Mouse (Mus musculus): ENCODE measurements around the gene Mrpl11. TPM values are rescaled to one million over a fixed set of nuclear protein-coding genes. Genes with fewer than 3 reads are reported as not detected.
"Not testable (repeated sequence)": the region's sequence is repeated elsewhere in the genome, so short reads cannot be mapped to it uniquely, and the experiment has no call there.

Mrpl11 gene
- polyA plus RNA-seq, 1 experiment, result 67.0 TPM

- H3K27ac ChIP-seq (ENCODE audit: insufficient read depth, low read length), result no peak within 1 kb of the TSS
- H3K4me1 ChIP-seq (ENCODE audit: control insufficient read depth, insufficient read depth, low read length), result peaks cover 14% of the 10 kb centered on the region
- TF ChIP-seq POLR2A (IDR thresholded peaks at IDR 0.05; ENCODE audit: low read depth, low read length) (no peak), CTCF (IDR thresholded peaks at IDR 0.05; ENCODE audit: borderline replicate concordance, insufficient read depth, low read length) (no peak)
- H3K4me3 ChIP-seq (ENCODE audit: insufficient read depth, low read length), result no peak within 1 kb of the TSS
These were observed 28.3 kb downstream of the Mrpl11 start, which contains the start of gene Npas4 for GRCm38 (mm10) chr19:4990256-4990625. Gene Npas4 (minus strand): TSS chr19:4990316.

GRCm38 (mm10) chr19:4990716-4991115 is 28.8 kb downstream of the Mrpl11 start:
- TF ChIP-seq CTCF (IDR thresholded peaks at IDR 0.05; ENCODE audit: borderline replicate concordance, insufficient read depth, low read length) (no peak), POLR2A (IDR thresholded peaks at IDR 0.05; ENCODE audit: low read depth, low read length) (no peak)
- Histone ChIP-seq H3K4me3 (ENCODE audit: insufficient read depth, low read length) (no peak overlapping the region), H3K27ac (ENCODE audit: insufficient read depth, low read length) (no peak overlapping the region)

GRCm38 (mm10) chr19:4992371-4992770 is 30.4 kb downstream of the Mrpl11 start:
- TF ChIP-seq POLR2A (IDR thresholded peaks at IDR 0.05; ENCODE audit: low read depth, low read length) (no peak), CTCF (IDR thresholded peaks at IDR 0.05; ENCODE audit: borderline replicate concordance, insufficient read depth, low read length) (no peak)

More at GRCm38 (mm10) chr19:4990716-4991115, 28.8 kb downstream of the Mrpl11 start:
- peaks cover 14% of the 10 kb centered on the region for H3K4me1 ChIP-seq (ENCODE audit: control insufficient read depth, insufficient read depth, low read length)

GRCm38 (mm10) chr19:4992904-4993303 is 31.0 kb downstream of the Mrpl11 start:
- no peak for TF ChIP-seq POLR2A (IDR thresholded peaks at IDR 0.05; ENCODE audit: low read depth, low read length)
- no peak for TF ChIP-seq CTCF (IDR thresholded peaks at IDR 0.05; ENCODE audit: borderline replicate concordance, insufficient read depth, low read length)
- Histone ChIP-seq H3K4me1 (ENCODE audit: control insufficient read depth, insufficient read depth, low read length) (peaks cover 14% of the 10 kb centered on the region), H3K4me3 (ENCODE audit: insufficient read depth, low read length) (no peak overlapping the region), H3K27ac (ENCODE audit: insufficient read depth, low read length) (peak overlapping the region; percentile 66)

More at GRCm38 (mm10) chr19:4992371-4992770, 30.4 kb downstream of the Mrpl11 start:
- peak overlapping the region; percentile 66 for H3K27ac ChIP-seq (ENCODE audit: insufficient read depth, low read length)
- H3K4me3 ChIP-seq (ENCODE audit: insufficient read depth, low read length), result no peak overlapping the region
- peaks cover 14% of the 10 kb centered on the region for H3K4me1 ChIP-seq (ENCODE audit: control insufficient read depth, insufficient read depth, low read length)

GRCm38 (mm10) chr19:4994043-4994442 is 32.1 kb downstream of the Mrpl11 start:
- Histone ChIP-seq H3K27ac (ENCODE audit: insufficient read depth, low read length) (peak overlapping the region; percentile 30; the same call in 1 of the 2 replicates), H3K4me1 (ENCODE audit: control insufficient read depth, insufficient read depth, low read length) (peaks cover 14% of the 10 kb centered on the region), H3K4me3 (ENCODE audit: insufficient read depth, low read length) (no peak overlapping the region)
- TF ChIP-seq CTCF (IDR thresholded peaks at IDR 0.05; ENCODE audit: borderline replicate concordance, insufficient read depth, low read length) (no peak), POLR2A (IDR thresholded peaks at IDR 0.05; ENCODE audit: low read depth, low read length) (no peak)

- no peak overlapping the region for H3K27ac ChIP-seq (ENCODE audit: insufficient read depth, low read length)
- no peak overlapping the region for H3K4me3 ChIP-seq (ENCODE audit: insufficient read depth, low read length)
- peaks cover 5% of the 10 kb centered on the region; the same call in 1 of the 2 replicates for H3K4me1 ChIP-seq (ENCODE audit: control insufficient read depth, insufficient read depth, low read length)
- TF ChIP-seq CTCF (IDR thresholded peaks at IDR 0.05; ENCODE audit: borderline replicate concordance, insufficient read depth, low read length) (no peak), POLR2A (IDR thresholded peaks at IDR 0.05; ENCODE audit: low read depth, low read length) (no peak)
These were observed 37.6 kb downstream of the Mrpl11 start for GRCm38 (mm10) chr19:4999445-5000140.

- H3K27ac ChIP-seq (ENCODE audit: insufficient read depth, low read length), result peak overlapping the region; percentile 42; the same call in 1 of the 2 replicates
- TF ChIP-seq CTCF (IDR thresholded peaks at IDR 0.05; ENCODE audit: borderline replicate concordance, insufficient read depth, low read length) (peak; percentile 96), POLR2A (IDR thresholded peaks at IDR 0.05; ENCODE audit: low read depth, low read length) (peak; percentile 59; the same call in 1 of the 2 replicates)
- peaks cover 5% of the 10 kb centered on the region; the same call in 1 of the 2 replicates for H3K4me1 ChIP-seq (ENCODE audit: control insufficient read depth, insufficient read depth, low read length)
- peak overlapping the region; percentile 19 for H3K4me3 ChIP-seq (ENCODE audit: insufficient read depth, low read length)
These were observed 39.9 kb downstream of the Mrpl11 start for GRCm38 (mm10) chr19:5001666-5002406.

- H3K27ac ChIP-seq (ENCODE audit: insufficient read depth, low read length); H3K4me3 ChIP-seq (ENCODE audit: insufficient read depth, low read length); H3K4me1 ChIP-seq (ENCODE audit: control insufficient read depth, insufficient read depth, low read length): not testable (repeated sequence)
These were observed 41.7 kb downstream of the Mrpl11 start for GRCm38 (mm10) chr19:5003644-5004043.

GRCm38 (mm10) chr19:5004925-5005324 is 43.0 kb downstream of the Mrpl11 start:
- TF ChIP-seq CTCF (IDR thresholded peaks at IDR 0.05; ENCODE audit: borderline replicate concordance, insufficient read depth, low read length), result no peak
- no peak for TF ChIP-seq POLR2A (IDR thresholded peaks at IDR 0.05; ENCODE audit: low read depth, low read length)
- H3K4me3 ChIP-seq (ENCODE audit: insufficient read depth, low read length), result no peak overlapping the region
- no peak overlapping the region for H3K27ac ChIP-seq (ENCODE audit: insufficient read depth, low read length)
- peaks cover 4% of the 10 kb centered on the region; the same call in 1 of the 2 replicates for H3K4me1 ChIP-seq (ENCODE audit: control insufficient read depth, insufficient read depth, low read length)

GRCm38 (mm10) chr19:5013138-5013537 is 51.2 kb downstream of the Mrpl11 start:
- peaks cover 23% of the 10 kb centered on the region for H3K4me1 ChIP-seq (ENCODE audit: control insufficient read depth, insufficient read depth, low read length)
- H3K4me3 ChIP-seq (ENCODE audit: insufficient read depth, low read length), result no peak overlapping the region
- TF ChIP-seq POLR2A (IDR thresholded peaks at IDR 0.05; ENCODE audit: low read depth, low read length), result no peak
- TF ChIP-seq CTCF (IDR thresholded peaks at IDR 0.05; ENCODE audit: borderline replicate concordance, insufficient read depth, low read length), result no peak
- peak overlapping the region; percentile 84 for H3K27ac ChIP-seq (ENCODE audit: insufficient read depth, low read length)

Data from embryonic fibroblast, embryonic 13.5 days (primary cell).